Mouse (Mus musculus) ES-E14 (cell line): ENCODE results near the gene Ulk4.

ENCODE experiments used
- HCFC1 ChIP-seq: IDR thresholded peaks from 2 replicates; pipeline ENCODE4 v1.6.1; 2012; ENCODE audit warnings: low read length, inconsistent platforms, borderline replicate concordance; ENCODE audit not compliant: insufficient read depth
- MAFK ChIP-seq: IDR thresholded peaks from 2 replicates; pipeline ENCODE4 v1.6.1; 2014; ENCODE audit warnings: mild to moderate bottlenecking, low read depth, low read length, inconsistent platforms; ENCODE audit not compliant: insufficient read depth
- ZC3H11A ChIP-seq: IDR thresholded peaks from 2 replicates; pipeline ENCODE4 v1.6.1; 2012; ENCODE audit warnings: low read depth, mild to moderate bottlenecking, inconsistent platforms, low read length, borderline replicate concordance

GRCm38 (mm10) chr9:120989806-120990700 lies 286.9 kb downstream of the Ulk4 start:
- TF ChIP-seq HCFC1 (no peak), ZC3H11A (no peak), MAFK (no peak)
